Mouse (Mus musculus) spleen, adult 2 months (tissue): ENCODE data around the gene Rpa2. TPM values are rescaled to one million over a fixed set of nuclear protein-coding genes. Genes with fewer than 3 reads are reported as not detected.

Source experiments
- DNase-seq, 2 experiments: peaks; one replicate each; pipeline versions ENCODE4 v3.0.0 to v3.0.0-alpha.2; 2012 to 2021; ENCODE audit warnings: low spot score in 2 of 2, low read depth in 1 of 2
- H3K27ac ChIP-seq: fragments of 200-500 bp; 2 replicates; pipeline ENCODE4 v1.5.1; 2012; ENCODE audit warnings: low read length, inconsistent platforms; ENCODE audit not compliant: insufficient read depth
- H3K27me3 ChIP-seq: fragments of 200-500 bp; 2 replicates; pipeline ENCODE4 v1.6.1; 2012; ENCODE audit warnings: mild to moderate bottlenecking, moderate library complexity, low read length, inconsistent platforms; ENCODE audit not compliant: control insufficient read depth, insufficient read depth
- H3K36me3 ChIP-seq: fragments of 200-500 bp; 2 replicates; pipeline ENCODE4 v1.6.1; 2012; ENCODE audit warnings: mild to moderate bottlenecking, low read length, inconsistent platforms; ENCODE audit not compliant: control insufficient read depth, insufficient read depth
- H3K4me1 ChIP-seq: fragments of 200-500 bp; 2 replicates; pipeline ENCODE4 v1.6.1; 2011; ENCODE audit warnings: inconsistent platforms; ENCODE audit not compliant: control insufficient read depth, insufficient read depth, insufficient read length
- H3K4me3 ChIP-seq: fragments of 200-500 bp; 2 replicates; pipeline ENCODE4 v1.5.1; 2011; ENCODE audit warnings: mild to moderate bottlenecking, inconsistent platforms; ENCODE audit not compliant: insufficient read depth, insufficient read length; ENCODE audit errors: extremely low read depth
- CTCF ChIP-seq: fragments of 200-500 bp; IDR thresholded peaks from 2 replicates; pipeline ENCODE4 v1.5.1; 2011; ENCODE audit warnings: mild to moderate bottlenecking, inconsistent platforms; ENCODE audit not compliant: insufficient read depth, insufficient read length, insufficient replicate concordance; ENCODE audit errors: extremely low read depth
- POLR2A ChIP-seq: fragments of 200-500 bp; IDR thresholded peaks from 2 replicates; pipeline ENCODE4 v1.6.1; 2011; ENCODE audit warnings: low read depth, low read length, inconsistent platforms
- WGBS: fragments of 180-500 bp; shearing (Covaris S2); methylation state at CpG from one replicate; pipeline ENCODE4 v1.1.7; 2018; 5-methylcytosine and 5-hydroxymethylcytosine counted together
- polyA plus RNA-seq: library from polyadenylated mRNA; depleted of rRNA; stranded (reverse); fragments of >200 nt; gene quantifications from 2 replicates; pipeline ENCODE4 v1.2.3, GENCODE M21; 2012; rRNA removed

The Rpa2 gene
- polyA plus RNA-seq, 1 experiment = 15.4 TPM

- Histone ChIP-seq H3K36me3 (no peaks in the 10 kb centered on the region), H3K4me3 (no peak overlapping the region), H3K27ac (peak overlapping the region; percentile 90), H3K27me3 (no peaks in the 10 kb centered on the region), H3K4me1 (peaks cover 24% of the 10 kb centered on the region)
- peak; percentile 76 to 78 for DNase-seq
- 15% methylated on average over 5 of the region's 5 CpGs for WGBS
- TF ChIP-seq POLR2A (no peak), CTCF (no peak)
Measured at GRCm38 (mm10) chr4:132807771-132808641, 39.9 kb downstream of the Rpa2 start.

- Histone ChIP-seq H3K4me1 (peaks cover 24% of the 10 kb centered on the region), H3K27ac (peak overlapping the region; percentile 2; the same call in 1 of the 2 replicates), H3K4me3 (no peak overlapping the region), H3K36me3 (no peaks in the 10 kb centered on the region), H3K27me3 (no peaks in the 10 kb centered on the region)
- DNase-seq = no peak
- TF ChIP-seq POLR2A (no peak), CTCF (no peak)
- WGBS = 65% methylated on average over 5 of the region's 5 CpGs
Measured at GRCm38 (mm10) chr4:132809621-132810020, 41.5 kb downstream of the Rpa2 start.

DNA sequence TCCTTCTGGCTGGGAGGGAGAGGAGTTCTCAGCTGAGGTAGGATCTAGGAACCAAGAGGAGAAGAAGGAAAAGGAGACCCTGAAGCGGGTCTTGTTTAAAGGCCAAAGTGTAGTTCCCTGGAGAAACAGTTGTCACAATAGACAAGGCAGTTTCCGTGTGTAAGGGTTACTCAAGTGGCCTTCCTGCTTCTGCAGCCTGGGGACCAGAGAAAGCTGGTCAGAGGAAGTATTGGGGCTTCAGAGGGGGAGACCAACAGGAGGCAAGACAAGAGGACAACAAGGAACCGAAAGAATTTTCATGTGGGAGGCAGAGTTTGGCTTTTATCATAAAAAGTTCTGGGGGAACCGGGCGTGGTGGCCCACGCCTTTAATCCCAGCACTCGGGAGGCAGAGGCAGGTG is 48.3 kb downstream of the Rpa2 start:
- WGBS = 49% methylated on average over 7 of the region's 7 CpGs
- Histone ChIP-seq H3K4me3 (no peak overlapping the region), H3K4me1 (peaks cover 12% of the 10 kb centered on the region; the same call in 1 of the 2 replicates), H3K27me3 (no peaks in the 10 kb centered on the region), H3K27ac (peak overlapping the region; percentile 66), H3K36me3 (no peaks in the 10 kb centered on the region)
- no peak for TF ChIP-seq CTCF
- no peak for TF ChIP-seq POLR2A
- peak in 1 of 2 experiments; percentile 33 for DNase-seq

GRCm38 (mm10) chr4:132816855-132817254 is 48.7 kb downstream of the Rpa2 start:
- H3K4me3 ChIP-seq = no peak overlapping the region
- no peak for TF ChIP-seq POLR2A
- no peak for TF ChIP-seq CTCF
- H3K4me1 ChIP-seq = peaks cover 12% of the 10 kb centered on the region; the same call in 1 of the 2 replicates
- H3K27ac ChIP-seq = peak overlapping the region; percentile 10
- no peak for DNase-seq
- 59% methylated on average over 2 of the region's 2 CpGs for WGBS
- H3K36me3 ChIP-seq = no peaks in the 10 kb centered on the region
- no peaks in the 10 kb centered on the region for H3K27me3 ChIP-seq

DNA sequence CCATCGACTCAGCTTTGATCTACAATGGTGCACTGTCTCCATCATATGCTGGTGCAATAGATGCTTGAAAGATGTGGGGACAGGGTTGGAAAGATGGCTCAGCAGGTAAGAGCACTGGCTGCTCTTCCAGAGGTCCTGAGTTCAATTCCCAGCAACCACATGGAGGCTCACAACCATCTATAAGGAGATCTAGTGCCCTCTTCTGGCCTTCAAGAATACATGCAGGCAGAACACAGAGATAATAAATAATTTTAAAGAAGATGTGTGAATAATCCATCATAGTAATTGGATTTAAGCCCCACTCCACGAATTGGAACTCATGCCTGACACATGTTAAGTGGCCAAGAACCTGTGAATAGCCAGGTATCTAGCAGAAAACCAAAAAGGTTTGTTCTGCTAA is 50.3 kb downstream of the Rpa2 start:
- no peak overlapping the region for H3K27ac ChIP-seq
- H3K4me1 ChIP-seq = peaks cover 14% of the 10 kb centered on the region; the same call in 1 of the 2 replicates
- no peaks in the 10 kb centered on the region for H3K27me3 ChIP-seq
- H3K36me3 ChIP-seq = no peaks in the 10 kb centered on the region
- 74% methylated on average over 2 of the region's 2 CpGs for WGBS
- TF ChIP-seq POLR2A (no peak), CTCF (no peak)
- no peak for DNase-seq
- H3K4me3 ChIP-seq = no peak overlapping the region

DNA sequence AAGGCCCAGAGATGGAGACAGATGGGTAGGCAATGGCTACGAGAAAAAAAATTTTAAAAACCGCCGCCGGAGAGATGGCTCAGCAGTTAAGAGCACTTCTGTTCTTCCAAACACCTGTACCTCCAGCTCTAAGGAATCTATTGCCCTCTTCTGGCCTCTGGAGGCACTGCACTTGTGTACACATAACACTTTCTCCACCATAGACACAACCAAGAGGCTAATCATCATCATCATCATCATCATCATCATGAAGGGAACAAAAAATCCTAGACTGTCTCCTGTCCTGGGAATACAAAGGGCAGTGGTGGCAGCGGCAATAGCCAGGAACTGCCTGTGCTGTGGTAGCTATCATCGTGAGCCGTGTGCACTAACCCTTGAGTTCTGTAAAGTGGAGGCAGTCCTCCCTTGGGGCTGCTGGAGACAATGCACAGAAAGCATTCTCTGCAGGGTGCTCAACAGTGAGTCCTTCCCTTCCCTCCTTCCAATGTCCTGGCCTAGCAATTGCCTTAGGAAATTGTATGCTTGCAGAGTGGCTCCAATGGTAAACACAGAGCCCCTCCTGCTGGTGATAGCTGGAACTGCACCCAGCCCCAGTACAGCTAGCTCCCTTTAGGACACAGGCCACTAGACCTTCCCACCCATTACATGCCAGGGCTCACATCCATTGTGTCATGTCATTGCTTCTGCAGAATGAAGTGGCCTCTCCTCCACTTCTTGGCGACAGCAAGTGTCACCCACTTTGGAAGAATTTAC is 55.7 kb downstream of the Rpa2 start:
- 43% methylated on average over 8 of the region's 8 CpGs for WGBS
- Histone ChIP-seq H3K4me3 (no peak overlapping the region), H3K36me3 (peaks cover 14% of the 10 kb centered on the region), H3K4me1 (peaks cover 3% of the 10 kb centered on the region; the same call in 1 of the 2 replicates), H3K27me3 (no peaks in the 10 kb centered on the region), H3K27ac (no peak overlapping the region)
- DNase-seq = peak; percentile 77 to 81
- peak; percentile 79; the same call in 1 of the 2 replicates for TF ChIP-seq CTCF
- no peak for TF ChIP-seq POLR2A

Other genes with a start within 250 kb of the Rpa2 start
- gene Atpif1, start 234.7 kb upstream of the Rpa2 start, polyA plus RNA-seq = 69.5 and 73.4 TPM in 2 replicates
- gene Dnajc8, start 232.8 kb upstream of the Rpa2 start, polyA plus RNA-seq = 17.8 and 18.2 TPM in 2 replicates
- 10.5 and 10.6 TPM in 2 replicates for gene Ptafr, start 204.3 kb upstream of the Rpa2 start, polyA plus RNA-seq
- gene Eya3, start 129.3 kb upstream of the Rpa2 start, polyA plus RNA-seq = 21.3 and 22.0 TPM in 2 replicates
- gene Xkr8, start 35.8 kb upstream of the Rpa2 start, polyA plus RNA-seq = 3.4 and 7.8 TPM in 2 replicates
- gene Smpdl3b, start 11.1 kb upstream of the Rpa2 start, polyA plus RNA-seq = 1.5 and 4.2 TPM in 2 replicates
- gene Themis2, start 28.1 kb downstream of the Rpa2 start, polyA plus RNA-seq = 55.0 and 68.8 TPM in 2 replicates
- gene Ppp1r8, start 74.8 kb downstream of the Rpa2 start, polyA plus RNA-seq = 21.3 and 25.0 TPM in 2 replicates
- gene Stx12, start 116.2 kb downstream of the Rpa2 start, polyA plus RNA-seq = 6.3 and 6.8 TPM in 2 replicates
- gene Fam76a, start 154.2 kb downstream of the Rpa2 start, polyA plus RNA-seq = 7.2 and 9.1 TPM in 2 replicates
- 37.5 and 39.9 TPM in 2 replicates for gene Fgr, start 205.8 kb downstream of the Rpa2 start, polyA plus RNA-seq
- gene Ahdc1, start 242.9 kb downstream of the Rpa2 start, polyA plus RNA-seq = 24.3 and 25.1 TPM in 2 replicates